Mouse (Mus musculus) Patski (cell line): ENCODE results near the gene Phxr2. TPM values are rescaled to one million over a fixed set of nuclear protein-coding genes. Genes with fewer than 3 reads are reported as not detected.
A peak's percentile ranks its signal among the peaks of the same experiment; 100 is the strongest.

Experiments used
- ATAC-seq: fragments of 100-300 bp; one replicate; pipeline ENCODE4 v1.8.0; 2021
- CTCF ChIA-PET: fragments of 350-600 bp; sonication (Branson Sonifier 250); formaldehyde crosslinking; loops from one replicate; lab custom pipeline; 2022; ENCODE audit warnings: inconsistent platforms; lab: Charles Lee
- POLR2A ChIA-PET: fragments of 350-600 bp; sonication (Branson Sonifier 250); formaldehyde crosslinking; loops from one replicate; lab custom pipeline; 2022; ENCODE audit warnings: antibody characterized with exemption, inconsistent platforms; lab: Charles Lee
- DNase-seq: peaks from one replicate; pipeline ENCODE4 v3.0.0-alpha.2; 2011; ENCODE audit warnings: low read depth, low spot score
- H3K27me3 ChIP-seq: fragments of 371-371 bp; one replicate; pipeline ENCODE4 v1.5.1; 2021
- CTCF ChIP-seq: fragments of 100-300 bp; IDR thresholded peaks from one replicate; pipeline ENCODE4 v1.5.1; 2021
- in situ Hi-C: fragments of 300-500 bp; cut with MboI; formaldehyde crosslinking; loops from 3 replicates; pipeline ENCODE4 v1.11.1; 2018; ENCODE audit warnings: low pct_unique_long_range_greater_than_20kb, mixed read lengths
- polyA plus RNA-seq: library from polyadenylated mRNA; unstranded; gene quantifications from one replicate; pipeline ENCODE4 v1.2.3, GENCODE M21; 2021

Gene Phxr2
- polyA plus RNA-seq = not detected

DNA sequence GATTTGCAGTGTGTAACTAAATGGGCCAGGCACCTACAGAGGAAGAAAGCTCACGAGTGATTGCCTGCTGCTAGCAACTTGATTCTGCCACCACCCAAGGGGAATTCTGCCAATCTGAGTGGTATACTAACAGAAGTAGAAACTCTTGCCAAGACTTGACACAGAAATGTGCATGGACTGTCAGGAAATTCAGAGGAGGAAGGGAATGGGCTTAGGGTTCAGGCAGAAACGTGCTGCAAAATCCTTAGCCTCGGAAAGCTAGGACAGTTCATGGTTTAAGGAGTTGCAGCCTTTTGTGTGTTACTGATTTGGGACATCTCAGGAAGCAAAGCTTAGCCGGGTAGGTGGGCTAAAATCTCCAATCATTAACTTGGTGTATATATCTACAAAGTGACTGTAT lies at the start of gene Phxr2:
Gene Phxr2 (minus strand): TSS at position 101 of the 400 bp plus-strand sequence.
- H3K27me3 ChIP-seq = no peaks in the 10 kb centered on the region
- in situ Hi-C loops = no loop called here
- ChIA-PET CTCF (interaction anchor here (1.1 kb wide), 1 partner anchor 36 kb away, joined by 3 read pairs; no protein-coding TSS in a partner anchor), POLR2A (no interaction called here)
- no peak for DNase-seq
- no peak for TF ChIP-seq CTCF
- ATAC-seq = no peak

DNA sequence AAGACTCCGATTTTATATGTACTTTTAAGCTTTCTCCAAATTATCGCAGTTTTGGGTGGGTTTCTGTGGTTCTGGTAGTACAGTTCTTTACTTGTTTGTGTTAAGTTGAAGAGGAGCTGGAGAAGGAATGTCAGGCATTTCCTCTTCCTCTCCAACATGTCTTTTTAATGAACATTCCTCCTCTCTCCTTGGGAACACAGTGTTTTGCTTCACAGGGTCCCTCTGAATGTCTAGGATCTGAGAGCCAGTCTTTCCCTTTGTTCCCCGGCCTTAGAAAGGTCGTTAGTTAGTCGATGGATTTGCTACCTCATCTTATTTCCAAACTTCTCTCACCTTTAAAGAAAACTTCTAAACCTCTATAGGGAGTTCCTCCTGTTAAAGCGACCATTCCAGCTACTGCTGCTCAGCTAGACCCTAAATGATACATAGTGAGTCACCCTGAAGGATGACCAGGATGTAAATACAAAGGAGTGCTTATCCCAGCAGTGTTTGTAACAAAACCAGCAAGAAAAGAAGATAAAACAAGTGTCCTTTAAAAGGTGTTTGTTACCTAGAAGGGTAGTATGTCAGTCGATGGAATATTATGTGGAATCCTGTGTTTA lies 46.9 kb upstream of the Phxr2 start:
- POLR2A ChIA-PET = interaction anchor here (0.7 to 1.0 kb wide), 3 partner anchors 21 to 60 kb away, joined by 3 to 5 read pairs (median 3); no protein-coding TSS in a partner anchor
- DNase-seq (no peak), ATAC-seq (no peak)
- CTCF ChIA-PET = interaction anchor here (0.7 to 1.9 kb wide), 6 partner anchors 11 to 443 kb away, joined by 3 to 6 read pairs (median 4); partner anchors contain the start of gene Dusp6
- no peak for TF ChIP-seq CTCF
- in situ Hi-C loops = loop anchor here (25.0 kb wide), 1 partner anchor 1314 kb away; the partner anchor contains the start of genes Cep290 and Tmtc3
- no peaks in the 10 kb centered on the region for H3K27me3 ChIP-seq

GRCm38 (mm10) chr10:99171961-99172497 lies 45.9 kb upstream of the Phxr2 start:
- ATAC-seq (peak; percentile 90), DNase-seq (no peak)
- in situ Hi-C loops = loop anchor here (25.0 kb wide), 1 partner anchor 1315 kb away; the partner anchor contains the start of genes Cep290 and Tmtc3
- ChIA-PET CTCF (interaction anchor here (1.0 to 1.9 kb wide), 12 partner anchors 8 to 444 kb away, joined by 3 to 6 read pairs (median 4); partner anchors contain the start of gene Dusp6), POLR2A (interaction anchor here (1.0 to 1.9 kb wide), 3 partner anchors 60 to 91 kb away, joined by 3 to 7 read pairs (median 3); partner anchors contain the start of gene Dusp6)
- no peak for TF ChIP-seq CTCF
- H3K27me3 ChIP-seq = no peaks in the 10 kb centered on the region

DNA sequence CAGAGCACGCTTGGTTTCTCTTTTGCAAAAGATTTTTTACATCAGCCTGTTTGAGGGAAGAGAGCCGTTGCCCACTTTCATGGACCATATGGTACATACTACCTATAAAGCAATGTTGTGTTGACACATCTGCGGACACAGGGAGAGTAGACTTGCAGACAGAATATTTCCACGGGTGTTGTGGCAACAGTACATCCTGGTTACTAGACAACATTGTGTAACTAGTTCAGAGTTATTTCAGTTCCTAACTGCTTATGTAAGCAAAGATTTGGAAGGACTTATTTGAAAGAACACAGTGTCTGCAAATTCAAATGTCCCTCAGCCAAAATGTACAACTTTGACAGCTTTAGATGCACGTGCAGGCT lies 43.6 kb upstream of the Phxr2 start:
- CTCF ChIA-PET = no interaction called here
- no peak for DNase-seq
- no peak for TF ChIP-seq CTCF
- no peak for ATAC-seq
- no peaks in the 10 kb centered on the region for H3K27me3 ChIP-seq
- in situ Hi-C loops = loop anchor here (5.0 to 25.0 kb wide), 3 partner anchors 93 to 1318 kb away; partner anchors contain the start of genes Cep290, Dusp6 and Tmtc3
- POLR2A ChIA-PET = no interaction called here

DNA sequence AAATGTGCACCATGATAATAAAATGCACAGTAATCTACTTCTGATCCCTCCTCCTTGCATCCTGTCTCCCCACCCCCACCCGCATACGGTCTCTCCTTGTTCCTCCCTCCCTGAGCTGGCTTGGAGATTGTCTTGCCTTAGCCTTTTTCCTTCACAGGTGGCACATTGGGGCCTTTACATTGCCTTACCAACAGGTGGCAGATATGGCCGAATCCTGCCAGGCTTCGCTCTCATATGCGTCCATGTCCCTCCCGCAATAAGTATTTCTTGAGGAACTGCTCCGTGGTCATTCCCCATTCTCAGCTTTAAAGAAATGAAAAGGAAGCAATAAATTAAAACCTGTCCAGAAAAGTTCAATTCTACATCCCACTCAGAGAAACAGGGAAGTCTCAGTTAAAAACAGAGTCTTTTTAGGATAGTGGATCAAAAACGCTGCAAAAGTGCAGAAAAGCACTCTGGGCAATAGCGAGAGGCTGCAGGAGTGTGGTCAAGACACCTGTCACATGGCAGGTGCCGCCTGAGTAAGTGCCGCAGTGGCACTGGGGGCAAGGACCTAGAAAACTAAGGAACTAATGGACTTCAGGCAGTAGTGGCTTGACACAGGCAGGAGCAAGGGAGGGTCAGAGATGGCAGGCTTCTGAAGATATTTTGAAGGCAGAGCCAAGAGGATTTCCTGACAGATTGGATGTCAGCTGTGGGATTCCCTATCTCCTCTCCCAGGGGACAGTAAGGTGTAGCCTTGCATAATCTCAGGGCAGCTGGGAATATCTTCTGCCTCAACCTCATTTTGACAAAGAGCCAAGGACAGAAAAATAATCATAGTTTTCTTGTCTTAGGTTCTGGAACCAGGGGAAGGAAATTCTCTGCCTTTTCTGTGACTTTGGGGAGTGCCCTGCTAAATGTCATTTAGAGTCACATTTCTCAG lies 43.0 kb upstream of the Phxr2 start:
- no peak for ATAC-seq

DNA sequence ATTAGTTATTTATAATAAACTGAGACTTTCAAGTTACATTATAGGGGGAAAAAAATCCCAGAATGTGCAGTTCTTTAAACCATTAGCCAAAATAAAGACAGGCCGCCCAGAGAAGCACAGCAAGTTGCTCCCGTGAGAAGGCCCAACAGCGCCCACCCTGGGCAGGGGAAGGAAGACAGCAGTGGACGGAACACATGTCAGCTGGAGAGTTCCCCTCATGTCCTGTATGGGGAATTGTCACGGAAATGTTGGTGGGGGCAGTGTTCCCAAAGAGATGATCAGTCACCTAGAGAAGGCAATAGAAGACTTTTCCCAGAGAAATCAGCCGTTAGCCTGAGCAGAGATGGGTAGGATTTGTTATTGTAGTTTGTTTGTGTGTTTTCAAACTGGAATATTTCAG lies 42.3 kb upstream of the Phxr2 start:
- POLR2A ChIA-PET = no interaction called here
- H3K27me3 ChIP-seq = no peaks in the 10 kb centered on the region
- in situ Hi-C loops = loop anchor here (5.0 to 25.0 kb wide), 3 partner anchors 94 to 1319 kb away; partner anchors contain the start of genes Cep290, Dusp6 and Tmtc3
- TF ChIP-seq CTCF = no peak
- DNase-seq (no peak), ATAC-seq (no peak)
- CTCF ChIA-PET = interaction anchor here (1.3 kb wide), 1 partner anchor 452 kb away, joined by 4 read pairs; no protein-coding TSS in a partner anchor

More for the DNA sequence above, 43.0 kb upstream of the Phxr2 start:
- no peak for DNase-seq
- H3K27me3 ChIP-seq = no peaks in the 10 kb centered on the region
- ChIA-PET CTCF (interaction anchor here (1.3 kb wide), 1 partner anchor 451 kb away, joined by 4 read pairs; no protein-coding TSS in a partner anchor), POLR2A (no interaction called here)
- in situ Hi-C loops = loop anchor here (5.0 to 25.0 kb wide), 3 partner anchors 93 to 1318 kb away; partner anchors contain the start of genes Cep290, Dusp6 and Tmtc3
- peak; percentile 25 for TF ChIP-seq CTCF

DNA sequence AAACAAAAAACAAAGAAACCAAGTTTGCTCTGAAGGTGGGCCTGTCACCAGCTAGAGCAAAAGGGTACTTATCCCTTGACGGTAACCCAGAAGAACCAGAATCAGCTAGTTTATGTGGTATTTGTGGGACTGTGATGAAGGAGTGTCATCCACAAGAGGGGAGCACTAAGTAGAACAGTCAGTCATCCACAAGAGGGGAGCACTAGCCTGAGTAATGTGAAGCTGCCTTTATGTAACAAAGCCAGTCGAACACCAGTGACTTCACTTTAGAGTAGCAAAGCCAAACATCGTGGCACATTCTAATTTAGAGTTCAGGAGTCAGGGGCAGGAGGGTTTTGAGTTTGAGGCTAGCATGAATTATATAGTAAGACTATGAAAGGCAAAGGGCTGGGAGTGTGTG lies 40.3 kb upstream of the Phxr2 start:
- no peak for ATAC-seq
- in situ Hi-C loops = loop anchor here (5.0 to 25.0 kb wide), 3 partner anchors 96 to 1321 kb away; partner anchors contain the start of genes Cep290, Dusp6 and Tmtc3
- ChIA-PET POLR2A (no interaction called here), CTCF (interaction anchor here (0.8 to 7.7 kb wide), 9 partner anchors 11 to 450 kb away, joined by 3 to 113 read pairs (median 6); no protein-coding TSS in a partner anchor)
- peak; percentile 22 for TF ChIP-seq CTCF
- DNase-seq = no peak
- H3K27me3 ChIP-seq = no peaks in the 10 kb centered on the region

DNA sequence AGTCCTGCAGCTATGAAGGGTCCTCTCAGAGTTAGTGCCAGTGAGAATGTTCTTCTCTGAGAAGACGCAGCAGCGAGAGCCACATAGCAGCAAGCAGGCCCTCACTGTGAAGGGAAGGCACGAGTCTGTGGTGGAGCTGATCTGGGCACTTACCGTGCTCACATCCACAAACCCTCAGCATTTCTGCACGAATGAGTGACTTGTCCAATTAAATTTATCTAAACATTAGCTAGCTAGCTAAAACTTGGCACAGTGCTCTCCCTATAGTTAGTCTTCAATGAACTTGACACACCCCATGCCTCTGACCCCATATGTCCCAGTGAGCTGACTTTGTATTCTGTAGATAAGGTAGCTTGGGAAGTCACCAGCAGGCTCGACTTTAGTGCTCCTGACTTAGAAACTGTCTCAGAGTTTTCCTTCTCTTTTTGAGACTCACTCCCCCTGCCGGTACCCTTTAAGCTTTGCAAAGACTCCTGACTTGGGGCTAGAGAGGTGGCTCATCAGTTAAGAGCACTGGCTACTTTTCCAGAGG lies 39.7 kb upstream of the Phxr2 start:
- in situ Hi-C loops = loop anchor here (5.0 to 25.0 kb wide), 3 partner anchors 96 to 1321 kb away; partner anchors contain the start of genes Cep290, Dusp6 and Tmtc3
- H3K27me3 ChIP-seq = no peaks in the 10 kb centered on the region
- DNase-seq = no peak
- POLR2A ChIA-PET = interaction anchor here (1.1 kb wide), 1 partner anchor 98 kb away, joined by 3 read pairs; no protein-coding TSS in a partner anchor
- TF ChIP-seq CTCF = peak; percentile 62
- CTCF ChIA-PET = interaction anchor here (0.8 to 7.7 kb wide), 9 partner anchors 12 to 451 kb away, joined by 3 to 113 read pairs (median 6); no protein-coding TSS in a partner anchor
- peak; percentile 60 for ATAC-seq

DNA sequence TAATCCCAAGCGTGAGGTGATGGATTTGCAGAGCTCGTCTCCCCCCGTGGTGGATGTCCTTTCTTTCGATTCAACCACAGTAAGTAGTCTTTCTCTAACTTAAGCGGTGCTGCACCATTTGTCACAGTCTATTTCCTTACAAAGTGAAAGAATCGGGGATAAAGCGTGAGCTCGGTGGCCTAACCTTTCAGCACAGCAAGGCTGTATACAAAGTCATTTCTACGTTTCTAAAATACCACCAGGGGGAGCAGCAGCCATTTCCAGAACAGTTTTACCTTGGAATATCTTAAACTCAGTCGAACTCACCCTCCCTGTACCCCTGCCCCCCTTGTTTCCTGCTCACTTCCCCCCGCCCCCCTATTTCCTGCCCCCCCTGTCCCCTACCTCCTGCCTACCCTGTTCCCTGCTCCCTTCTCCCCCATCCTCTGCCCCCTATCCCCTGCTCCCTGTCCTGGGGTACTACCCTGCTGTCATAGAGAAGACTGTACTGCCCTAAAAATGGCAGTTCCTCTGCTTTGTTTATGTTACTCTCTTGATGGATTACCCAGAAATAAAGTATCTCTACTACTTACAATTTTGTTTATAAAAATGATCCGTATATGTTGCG lies 38.8 kb upstream of the Phxr2 start:
- peak; percentile 59 for TF ChIP-seq CTCF
- no peak for DNase-seq
- ChIA-PET CTCF (interaction anchor here (0.6 to 7.7 kb wide), 8 partner anchors 13 to 1005 kb away, joined by 3 to 113 read pairs (median 3); no protein-coding TSS in a partner anchor), POLR2A (interaction anchor here (1.1 kb wide), 1 partner anchor 99 kb away, joined by 3 read pairs; no protein-coding TSS in a partner anchor)
- no peaks in the 10 kb centered on the region for H3K27me3 ChIP-seq
- no peak for ATAC-seq
- in situ Hi-C loops = loop anchor here (5.0 to 25.0 kb wide), 3 partner anchors 97 to 1322 kb away; partner anchors contain the start of genes Cep290, Dusp6 and Tmtc3
